Mouse (Mus musculus) hindbrain, embryonic 15.5 days (tissue): ENCODE results near the gene Mov10l1. TPM values are rescaled to one million over a fixed set of nuclear protein-coding genes. Genes with fewer than 3 reads are reported as not detected.

Experiments
- ATAC-seq: fragments of 200-750 bp; cut with Nextera tagmentation; 2 replicates; pipeline ENCODE4 v1.8.0; 2017; ENCODE audit warnings: low read depth, moderate number of reproducible peaks, moderate TSS enrichment; ENCODE audit not compliant: low FRiP score
- H3K27ac ChIP-seq: fragments of 300-500 bp; sonication (generic); replicated peaks from 2 replicates; pipeline ENCODE4 v1.5.1; 2015; ENCODE audit warnings: mild to moderate bottlenecking, inconsistent platforms
- H3K27me3 ChIP-seq: fragments of 300-500 bp; sonication (generic); 2 replicates; pipeline ENCODE4 v1.6.1; 2015; ENCODE audit warnings: control low read depth, inconsistent platforms
- H3K36me3 ChIP-seq: fragments of 300-500 bp; sonication (generic); 2 replicates; pipeline ENCODE4 v1.6.1; 2015; ENCODE audit warnings: control low read depth, inconsistent platforms
- H3K4me1 ChIP-seq: fragments of 300-500 bp; sonication (generic); replicated peaks from 2 replicates; pipeline ENCODE4 v1.6.1; 2015; ENCODE audit warnings: control low read depth, inconsistent platforms
- H3K4me2 ChIP-seq: fragments of 300-500 bp; sonication (generic); 2 replicates; pipeline ENCODE4 v1.6.1; 2015; ENCODE audit warnings: moderate library complexity, mild to moderate bottlenecking, inconsistent platforms
- H3K4me3 ChIP-seq: fragments of 300-500 bp; sonication (generic); 2 replicates; pipeline ENCODE4 v1.5.1; 2015; ENCODE audit warnings: mild to moderate bottlenecking, inconsistent platforms
- H3K9ac ChIP-seq: fragments of 300-500 bp; sonication (generic); 2 replicates; pipeline ENCODE4 v1.6.1; 2015; ENCODE audit warnings: inconsistent platforms
- H3K9me3 ChIP-seq: fragments of 300-500 bp; sonication (generic); 2 replicates; pipeline ENCODE4 v1.6.1; 2016; ENCODE audit warnings: control low read depth, inconsistent platforms
- WGBS: fragments of 180-500 bp; shearing (Covaris S2); methylation state at CpG from one replicate; pipeline ENCODE4 v1.1.7; 2015; 5-methylcytosine and 5-hydroxymethylcytosine counted together
- polyA plus RNA-seq: library from polyadenylated mRNA; unstranded; fragments of >200 nt; fragmentation: Nextera tagmentation; extraction: Ambion mirVana; gene quantifications from 2 replicates; pipeline ENCODE4 v1.2.1, GENCODE M21; 2015

Mov10l1 gene
- not detected in 2 replicates for polyA plus RNA-seq

DNA sequence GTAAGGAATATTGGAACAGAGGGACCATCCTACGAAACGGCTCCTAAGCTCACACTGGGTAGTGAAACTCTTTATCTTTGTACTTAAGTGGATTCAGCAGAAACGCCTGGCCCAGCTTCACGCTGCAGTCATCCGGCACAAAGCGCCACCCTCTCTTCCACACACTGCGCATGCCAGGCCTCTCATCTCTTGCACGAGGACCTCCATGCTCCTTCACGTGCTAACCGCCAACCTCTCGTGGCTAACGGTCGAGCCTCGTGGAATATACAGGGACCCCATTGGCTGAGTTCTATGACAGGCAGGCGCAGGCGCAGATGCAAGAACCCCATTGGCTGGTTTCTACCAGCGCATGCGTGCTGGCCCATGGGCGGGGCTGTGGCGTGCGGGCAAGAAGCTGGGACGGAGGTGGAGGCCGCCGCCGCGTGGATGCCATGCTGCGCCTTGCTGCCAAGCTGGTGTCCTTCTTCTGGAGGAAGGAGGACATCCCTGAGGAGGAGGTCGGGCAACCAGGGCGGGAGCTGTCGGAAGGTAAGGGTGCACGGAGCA, at the start of gene Mov10l1:
TSS of gene Mov10l1 (plus strand) at position 376 of the 546 bp plus-strand sequence.
- Histone ChIP-seq H3K27ac (no peak within 1 kb of the TSS), H3K9ac (no peak within 1 kb of the TSS), H3K4me2 (no peak within 1 kb of the TSS), H3K4me3 (no peak within 1 kb of the TSS), H3K4me1 (no peaks in the 10 kb centered on the region), H3K36me3 (no peaks in the 10 kb centered on the region), H3K9me3 (no peaks in the 10 kb centered on the region), H3K27me3 (no peaks in the 10 kb centered on the region)
- no peak for ATAC-seq
- WGBS = 94% methylated on average over 31 of the region's 31 CpGs

DNA sequence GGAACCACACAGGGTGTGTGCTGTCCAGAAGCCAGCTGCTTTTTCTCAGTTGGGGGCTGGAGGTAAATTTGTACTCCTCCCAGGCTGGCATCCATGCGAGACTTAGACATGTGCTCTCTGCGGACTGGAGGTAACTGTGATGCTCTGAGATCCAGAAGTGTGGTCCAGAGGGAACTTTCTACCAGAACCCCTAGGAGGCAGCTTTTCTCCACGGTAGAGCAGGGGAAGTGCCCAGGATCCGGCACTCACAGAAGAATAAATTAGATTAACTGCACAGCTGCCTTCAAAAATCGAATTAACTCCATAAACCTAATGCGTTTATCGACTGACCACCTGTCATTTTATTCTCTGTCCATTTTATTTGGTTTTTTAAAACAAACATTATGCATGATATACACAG, 48.6 kb upstream of the Mov10l1 start:
- Histone ChIP-seq H3K27me3 (no peaks in the 10 kb centered on the region), H3K4me3 (no peak overlapping the region), H3K36me3 (no peaks in the 10 kb centered on the region), H3K9me3 (no peaks in the 10 kb centered on the region), H3K9ac (no peak overlapping the region), H3K4me2 (no peak overlapping the region), H3K27ac (no peak overlapping the region), H3K4me1 (no peaks in the 10 kb centered on the region)
- 57% methylated on average over 7 of the region's 7 CpGs for WGBS
- ATAC-seq = no peak

DNA sequence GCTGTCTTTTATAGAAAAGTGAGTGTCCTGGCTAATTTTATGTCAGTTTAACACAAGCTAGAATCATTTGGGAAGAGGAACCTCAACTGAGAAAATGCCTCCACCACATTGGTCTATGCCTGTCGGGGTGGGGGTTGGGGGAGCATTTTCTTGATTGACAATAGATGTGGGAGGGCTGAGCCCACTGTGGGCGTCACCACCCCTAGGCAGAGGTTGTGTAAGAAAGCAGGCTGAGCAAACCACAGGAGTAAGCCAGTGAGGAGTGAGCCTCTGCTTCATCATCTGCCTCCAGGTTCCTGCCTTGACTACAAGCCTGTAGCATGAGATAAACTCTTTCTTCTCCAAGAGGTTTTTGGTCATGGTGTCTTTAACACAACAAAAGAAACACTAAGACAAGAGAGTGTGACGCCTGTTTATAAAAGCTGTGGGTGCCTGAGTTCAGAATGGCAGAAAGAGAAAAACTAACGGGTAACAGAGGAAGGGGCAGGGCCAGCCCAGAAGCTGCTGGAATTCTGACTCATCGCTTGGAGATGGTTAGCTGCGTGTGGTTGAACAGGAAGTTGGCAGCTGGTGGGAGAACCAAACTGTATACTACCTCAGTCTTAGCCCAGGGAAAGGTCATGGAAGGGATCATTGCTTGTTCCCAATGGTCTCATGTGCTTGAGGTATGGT, 46.0 kb upstream of the Mov10l1 start:
- Histone ChIP-seq H3K4me2 (no peak overlapping the region), H3K36me3 (no peaks in the 10 kb centered on the region), H3K27ac (no peak overlapping the region), H3K4me1 (no peaks in the 10 kb centered on the region), H3K9me3 (no peaks in the 10 kb centered on the region), H3K27me3 (no peaks in the 10 kb centered on the region), H3K9ac (no peak overlapping the region), H3K4me3 (no peak overlapping the region)
- no peak for ATAC-seq
- 67% methylated on average over 6 of the region's 6 CpGs for WGBS

DNA sequence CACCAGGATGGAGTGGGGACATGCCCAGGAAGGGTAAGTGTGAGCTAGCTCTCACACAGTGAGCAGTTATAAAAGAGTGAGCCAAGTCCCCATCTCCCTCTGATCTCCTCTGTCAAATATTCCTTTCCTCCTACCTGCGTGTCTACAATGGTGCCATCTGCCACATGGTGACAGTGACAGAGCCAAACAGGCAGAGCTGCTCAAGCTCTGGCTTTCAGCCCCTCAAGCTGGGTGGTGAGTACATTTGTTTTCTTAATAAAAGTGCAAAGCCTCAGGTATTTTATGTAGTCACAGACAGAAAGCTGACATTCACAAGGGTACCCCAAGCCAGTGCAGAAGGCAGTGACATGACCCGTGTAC, 45.4 kb upstream of the Mov10l1 start:
- 76% methylated on average over 2 of the region's 2 CpGs for WGBS
- H3K9ac ChIP-seq = no peak overlapping the region

DNA sequence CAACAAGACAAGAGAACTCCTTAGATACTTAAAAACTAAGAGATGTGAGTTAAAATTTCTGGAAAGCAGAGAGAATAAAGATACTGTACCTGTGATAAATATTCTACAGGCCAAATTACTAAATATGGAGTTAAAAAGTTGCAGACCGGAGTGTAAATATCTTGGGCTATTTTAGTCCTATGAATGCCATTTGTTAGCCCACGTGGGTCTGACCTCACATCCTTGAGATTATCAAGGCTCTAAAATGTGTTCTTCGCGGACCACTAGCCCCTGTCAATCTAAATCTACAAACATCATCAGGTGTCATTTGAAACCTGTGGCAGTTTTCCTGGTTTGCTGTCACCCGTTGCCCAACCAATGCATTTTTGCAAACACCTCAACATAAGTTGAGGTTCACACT, 39.9 kb upstream of the Mov10l1 start:
- Histone ChIP-seq H3K36me3 (no peaks in the 10 kb centered on the region), H3K27me3 (no peaks in the 10 kb centered on the region), H3K4me1 (no peaks in the 10 kb centered on the region), H3K27ac (no peak overlapping the region), H3K4me2 (no peak overlapping the region), H3K9me3 (no peaks in the 10 kb centered on the region), H3K9ac (no peak overlapping the region), H3K4me3 (no peak overlapping the region)
- WGBS = 81% methylated on average over 5 of the region's 5 CpGs
- no peak for ATAC-seq

More for the DNA sequence above, 45.4 kb upstream of the Mov10l1 start:
- H3K4me2 ChIP-seq = no peak overlapping the region
- H3K27ac ChIP-seq = no peak overlapping the region
- no peaks in the 10 kb centered on the region for H3K4me1 ChIP-seq
- H3K9me3 ChIP-seq = no peaks in the 10 kb centered on the region
- no peaks in the 10 kb centered on the region for H3K36me3 ChIP-seq
- no peaks in the 10 kb centered on the region for H3K27me3 ChIP-seq
- no peak overlapping the region for H3K4me3 ChIP-seq
- no peak for ATAC-seq

DNA sequence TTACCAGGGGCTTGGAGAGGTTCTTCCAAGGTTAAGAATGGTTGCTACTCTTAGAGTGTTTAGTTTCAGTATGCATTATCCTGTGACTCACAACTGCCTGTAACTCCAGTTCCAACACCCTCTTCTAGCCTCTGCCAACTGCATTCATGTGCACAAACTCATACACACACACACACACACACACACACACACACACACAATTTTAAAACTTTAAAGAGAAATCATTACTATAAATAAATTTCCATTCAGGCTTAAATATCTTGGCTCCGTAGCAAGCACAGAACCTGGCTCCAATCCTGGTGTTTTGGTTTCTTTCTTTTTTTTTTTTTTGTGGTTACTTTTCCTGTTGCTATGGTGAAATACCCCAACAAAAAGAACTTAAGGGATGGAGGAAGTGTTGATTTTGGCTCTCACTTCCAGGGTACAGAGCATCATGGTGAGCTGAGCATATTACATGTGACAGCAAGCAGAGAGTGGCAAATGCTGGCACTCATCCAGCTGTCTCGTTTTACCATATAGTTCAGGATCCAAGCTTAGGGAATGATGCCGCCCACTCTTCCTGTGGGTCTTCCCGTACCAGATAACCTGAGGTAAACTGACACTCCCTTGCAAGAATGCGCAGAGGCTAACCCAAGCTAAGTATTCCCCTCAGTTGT, 38.7 kb upstream of the Mov10l1 start:
- Histone ChIP-seq H3K4me3 (no peak overlapping the region), H3K27ac (no peak overlapping the region), H3K4me1 (no peaks in the 10 kb centered on the region), H3K27me3 (no peaks in the 10 kb centered on the region), H3K4me2 (no peak overlapping the region), H3K36me3 (no peaks in the 10 kb centered on the region), H3K9ac (no peak overlapping the region), H3K9me3 (no peaks in the 10 kb centered on the region)
- 82% methylated on average over 5 of the region's 5 CpGs for WGBS
- no peak for ATAC-seq

DNA sequence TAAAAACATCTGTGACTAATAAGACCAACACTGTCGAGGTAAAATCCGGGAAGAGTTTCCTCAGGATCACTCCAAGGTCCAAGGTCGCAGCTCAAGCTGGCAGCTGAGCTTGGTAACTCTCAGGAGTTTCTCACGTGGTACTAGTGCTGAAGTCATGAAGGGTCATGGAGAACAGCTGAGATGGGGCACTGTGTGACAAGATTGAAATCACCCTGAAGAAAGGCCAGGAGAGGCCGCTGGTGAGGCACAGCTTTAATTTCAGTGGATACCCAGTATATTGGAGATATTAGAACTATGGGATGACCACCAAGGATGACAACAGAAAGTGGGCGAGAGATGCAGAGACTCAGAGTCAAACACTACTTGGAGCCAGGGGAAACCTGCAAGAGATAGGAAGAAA, 35.9 kb upstream of the Mov10l1 start:
- ATAC-seq = no peak
- no peak overlapping the region for H3K4me3 ChIP-seq
- WGBS = 65% methylated on average over 6 of the region's 6 CpGs
- H3K9me3 ChIP-seq = no peaks in the 10 kb centered on the region
- no peaks in the 10 kb centered on the region for H3K27me3 ChIP-seq
- no peak overlapping the region for H3K9ac ChIP-seq
- H3K4me1 ChIP-seq = no peaks in the 10 kb centered on the region
- H3K4me2 ChIP-seq = no peak overlapping the region
- H3K27ac ChIP-seq = no peak overlapping the region
- no peaks in the 10 kb centered on the region for H3K36me3 ChIP-seq

DNA sequence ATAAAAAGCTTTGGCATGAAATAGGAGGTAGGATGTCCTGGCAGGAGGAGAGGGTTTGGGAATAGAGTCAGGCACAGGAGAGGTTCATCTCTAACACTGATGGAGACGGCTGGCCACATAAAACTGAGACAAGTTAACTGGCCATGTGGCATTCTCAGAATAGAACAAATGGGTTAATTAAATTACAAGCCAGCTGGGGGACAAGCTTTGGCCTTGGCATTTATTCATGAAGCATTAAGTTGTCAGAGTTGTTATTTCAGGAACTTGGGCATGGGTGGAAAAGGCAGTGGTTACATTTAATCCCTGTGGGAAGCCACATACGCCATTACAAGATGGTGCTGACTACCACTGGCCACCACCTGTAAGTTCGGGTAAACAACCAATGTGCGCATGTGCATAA, 31.5 kb upstream of the Mov10l1 start:
- H3K9me3 ChIP-seq = no peaks in the 10 kb centered on the region
- no peak overlapping the region for H3K4me3 ChIP-seq
- no peak overlapping the region for H3K27ac ChIP-seq
- peaks cover 8% of the 10 kb centered on the region for H3K4me1 ChIP-seq
- H3K27me3 ChIP-seq = peaks cover 8% of the 10 kb centered on the region; the same call in 1 of the 2 replicates
- H3K9ac ChIP-seq = no peak overlapping the region
- no peak overlapping the region for H3K4me2 ChIP-seq
- 80% methylated on average over 4 of the region's 4 CpGs for WGBS
- no peak for ATAC-seq
- H3K36me3 ChIP-seq = no peaks in the 10 kb centered on the region

DNA sequence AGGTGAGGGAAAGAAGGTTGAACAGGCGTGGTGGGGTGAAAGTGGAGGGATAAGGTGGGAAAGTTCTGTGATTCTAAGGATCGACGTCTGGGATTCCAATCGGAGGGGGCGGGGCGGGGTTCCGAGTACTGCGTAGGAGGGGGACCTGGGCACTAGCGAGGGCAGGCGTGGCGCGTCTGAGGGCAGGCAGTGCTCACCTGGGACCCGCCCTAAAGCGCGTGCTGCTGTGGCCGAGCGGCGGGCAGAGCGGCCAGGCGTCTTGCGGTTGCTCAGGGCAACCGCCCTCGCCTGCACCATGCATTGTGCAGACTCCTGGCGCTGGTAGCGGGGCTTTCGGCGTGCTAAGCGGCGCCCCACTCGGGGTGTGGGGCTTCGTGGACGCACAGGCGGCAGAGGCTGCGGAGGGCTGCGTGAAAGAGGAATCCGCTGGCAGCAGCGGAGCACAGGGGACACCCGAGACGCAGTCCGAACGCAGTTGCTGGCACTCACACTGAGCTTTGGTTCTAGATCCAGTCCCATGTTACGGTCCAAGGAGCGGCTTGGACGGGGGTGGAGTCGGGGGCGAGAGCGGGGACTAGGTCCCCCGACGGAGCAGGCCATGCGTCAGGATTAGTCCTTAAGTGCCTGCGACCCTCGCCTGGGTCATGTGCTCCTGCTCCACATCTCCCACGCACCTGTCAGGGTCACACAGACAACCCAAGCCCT, 28.2 kb upstream of the Mov10l1 start, which contains the start of gene Ttll8:
TSS of gene Ttll8 (minus strand) at position 51 of the 705 bp plus-strand sequence.
- peak; percentile 87 for ATAC-seq
- 3% methylated on average over 52 of the region's 53 CpGs for WGBS
- H3K9ac ChIP-seq = peak within 1 kb of the TSS; percentile 53
- H3K9me3 ChIP-seq = no peaks in the 10 kb centered on the region
- H3K36me3 ChIP-seq = no peaks in the 10 kb centered on the region
- H3K4me1 ChIP-seq = peaks cover 8% of the 10 kb centered on the region
- H3K4me2 ChIP-seq = peak within 1 kb of the TSS; percentile 96
- H3K27ac ChIP-seq = no peak within 1 kb of the TSS
- H3K27me3 ChIP-seq = peaks cover 8% of the 10 kb centered on the region; the same call in 1 of the 2 replicates
- H3K4me3 ChIP-seq = peak within 1 kb of the TSS; percentile 46

DNA sequence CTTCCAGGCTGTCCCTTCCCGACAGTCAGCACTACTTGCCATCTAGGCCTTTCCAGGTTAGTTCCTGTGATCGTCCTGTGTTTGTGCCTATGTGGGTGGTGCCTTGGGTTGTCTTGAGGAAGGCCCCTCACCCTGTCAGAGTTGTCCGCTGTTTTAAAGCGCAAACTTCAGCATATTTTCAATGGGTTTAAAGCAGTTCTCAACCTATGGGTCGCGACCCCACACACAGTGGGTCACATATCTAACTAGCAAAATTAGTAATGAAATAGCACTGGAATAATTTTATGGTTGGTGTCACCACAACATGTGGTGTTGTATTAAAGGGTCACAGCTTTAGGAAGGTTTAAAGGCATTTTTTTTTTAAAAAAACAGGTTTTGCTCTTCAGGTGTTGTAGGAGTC, 27.4 kb upstream of the Mov10l1 start:
- Histone ChIP-seq H3K9me3 (no peaks in the 10 kb centered on the region), H3K36me3 (no peaks in the 10 kb centered on the region), H3K27me3 (peaks cover 8% of the 10 kb centered on the region; the same call in 1 of the 2 replicates), H3K4me1 (peaks cover 8% of the 10 kb centered on the region), H3K27ac (no peak overlapping the region), H3K4me2 (no peak overlapping the region), H3K4me3 (no peak overlapping the region), H3K9ac (no peak overlapping the region)
- no peak for ATAC-seq
- 90% methylated on average over 6 of the region's 6 CpGs for WGBS

DNA sequence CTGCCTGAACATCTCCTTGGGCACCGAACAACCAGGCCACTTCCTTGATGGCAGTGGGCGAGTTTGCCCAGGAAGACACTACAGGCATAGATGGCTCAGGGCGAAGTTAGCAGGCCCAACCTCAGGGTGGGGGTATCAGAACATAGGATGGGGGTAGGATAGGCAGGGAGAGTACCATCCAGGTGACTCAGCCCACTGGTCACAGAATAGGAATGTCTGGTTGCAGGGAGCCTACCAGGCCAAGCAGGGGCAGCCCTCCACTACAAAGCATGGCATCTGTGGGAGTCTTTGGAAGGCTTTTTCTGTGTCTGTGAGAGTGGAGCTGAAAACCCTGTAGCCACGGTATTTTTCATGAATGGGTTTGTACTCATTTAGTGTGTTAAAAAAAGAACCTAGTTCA, 25.2 kb upstream of the Mov10l1 start:
- Histone ChIP-seq H3K9ac (no peak overlapping the region), H3K36me3 (no peaks in the 10 kb centered on the region), H3K9me3 (no peaks in the 10 kb centered on the region), H3K27me3 (peaks cover 8% of the 10 kb centered on the region; the same call in 1 of the 2 replicates), H3K4me2 (no peak overlapping the region), H3K4me1 (peaks cover 8% of the 10 kb centered on the region), H3K4me3 (no peak overlapping the region), H3K27ac (no peak overlapping the region)
- no peak for ATAC-seq
- WGBS = 88% methylated on average over 4 of the region's 4 CpGs

DNA sequence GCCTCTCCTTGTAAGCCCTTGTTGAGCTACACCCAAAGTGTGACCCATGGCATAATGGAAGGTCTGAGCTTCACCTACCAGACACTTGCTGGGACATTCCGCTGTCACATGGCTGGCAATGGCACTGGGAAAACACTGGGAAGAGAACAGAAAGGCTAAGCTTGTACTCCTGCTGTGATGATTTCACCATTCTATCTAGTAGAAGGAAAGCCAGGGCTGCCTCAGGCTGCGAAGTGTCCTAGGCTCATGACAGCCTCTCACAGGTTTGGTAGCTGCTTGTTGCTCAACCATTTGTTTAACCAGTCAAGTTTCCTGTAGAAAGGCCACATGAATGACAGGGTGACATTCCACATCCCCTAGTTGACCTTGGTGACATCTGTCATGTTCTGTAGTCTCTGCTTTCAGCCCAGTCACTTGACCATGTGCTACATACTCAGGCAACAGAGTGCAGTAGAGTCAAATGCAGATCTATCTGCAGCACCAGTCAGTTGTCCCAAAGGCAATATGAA, 18.6 kb upstream of the Mov10l1 start:
- H3K4me1 ChIP-seq = no peaks in the 10 kb centered on the region
- no peak overlapping the region for H3K9ac ChIP-seq
- no peaks in the 10 kb centered on the region for H3K36me3 ChIP-seq
- H3K9me3 ChIP-seq = no peaks in the 10 kb centered on the region
- no peak overlapping the region for H3K27ac ChIP-seq
- WGBS = 96% methylated on average over 2 of the region's 2 CpGs
- no peak overlapping the region for H3K4me3 ChIP-seq
- no peak overlapping the region for H3K4me2 ChIP-seq
- ATAC-seq = no peak
- no peaks in the 10 kb centered on the region for H3K27me3 ChIP-seq
